Mouse (Mus musculus) B cell, adult 2 months (primary cell): ENCODE data around the gene Prorsd1.
"Not testable (repeated sequence)": the region's sequence is repeated elsewhere in the genome, so short reads cannot be mapped to it uniquely, and the experiment has no call there.

Source experiments
- DNase-seq, 2 experiments: peaks; one replicate each; pipeline ENCODE4 v3.0.0; 2022

Gene Prorsd1

DNA sequence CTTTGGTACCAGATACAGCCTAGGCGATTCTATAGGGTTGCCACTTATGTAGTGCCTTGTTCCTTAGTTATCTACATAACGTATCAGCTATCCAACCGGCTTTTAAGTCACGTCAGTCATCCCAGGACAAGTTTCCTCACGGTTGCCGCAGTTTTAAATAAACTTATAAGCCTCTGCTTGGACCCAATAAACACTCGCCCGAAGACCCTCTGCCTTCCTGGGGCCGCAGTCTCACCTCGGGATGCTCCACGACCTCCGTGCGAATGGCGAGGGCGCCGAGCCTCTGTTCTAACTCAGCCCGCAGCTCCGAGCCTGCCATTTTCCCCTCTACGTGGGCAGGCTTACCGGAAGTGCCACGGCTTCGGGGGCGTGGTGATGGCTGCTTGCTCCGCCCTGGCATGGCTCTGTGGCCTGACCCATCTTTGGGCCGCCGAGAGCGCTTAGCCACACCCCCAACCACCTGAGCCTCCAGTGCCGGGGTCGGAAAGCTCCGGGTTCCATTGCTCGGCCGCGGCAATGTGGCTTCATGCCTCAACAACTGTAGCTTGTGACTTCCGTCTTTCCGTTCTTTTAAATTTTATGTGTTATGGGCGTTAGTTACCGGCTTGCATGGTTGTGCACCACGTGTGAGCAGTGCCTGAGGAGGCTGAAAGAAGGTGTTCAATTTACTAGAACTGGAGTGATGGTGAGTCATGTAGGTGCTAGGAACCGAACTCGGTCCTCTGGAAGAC lies at the start of gene Prorsd1:
Gene Prorsd1, minus strand, starts transcription at position 352 of the 731 bp plus-strand sequence.
- DNase-seq, result peak; percentile 97 to 98

DNA sequence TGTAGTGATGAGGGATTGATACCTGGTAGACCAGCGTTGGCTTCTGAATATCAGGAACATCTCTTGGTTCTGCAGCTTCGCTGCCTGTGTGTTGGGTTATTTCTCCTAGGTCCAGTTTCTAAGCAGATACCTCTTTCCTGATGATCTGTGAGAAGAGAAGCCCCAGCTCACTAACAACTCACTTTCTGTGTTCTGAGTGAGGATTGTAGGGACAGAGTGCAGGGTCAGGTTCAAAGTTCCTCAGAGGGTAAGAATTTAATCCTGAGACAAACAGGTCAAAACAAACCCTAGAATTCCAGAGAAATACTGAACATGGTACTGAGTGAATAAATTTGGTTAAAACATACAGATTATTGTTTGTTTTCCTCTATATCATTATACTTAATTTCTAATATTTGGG lies 48.6 kb upstream of the Prorsd1 start:
- DNase-seq, result no peak

DNA sequence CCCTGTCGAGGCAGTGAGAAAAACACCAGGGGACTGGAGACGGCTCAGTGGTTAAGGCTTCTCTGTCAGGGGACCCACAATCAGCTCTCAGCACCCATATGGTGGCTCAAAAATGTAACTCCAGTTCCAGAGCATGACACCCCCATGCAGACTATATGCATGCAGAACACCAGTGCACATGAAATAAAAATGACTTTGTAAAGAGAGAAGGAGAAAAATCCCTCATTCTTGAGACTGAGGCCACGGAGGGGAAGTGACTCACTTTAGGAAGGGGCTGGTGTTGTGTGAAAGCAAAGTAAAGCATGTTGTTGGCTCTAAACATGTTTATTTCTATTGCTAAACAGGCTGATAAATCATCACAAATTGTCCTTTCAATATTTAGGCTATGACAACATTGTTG lies 46.2 kb upstream of the Prorsd1 start:
- no peak for DNase-seq

DNA sequence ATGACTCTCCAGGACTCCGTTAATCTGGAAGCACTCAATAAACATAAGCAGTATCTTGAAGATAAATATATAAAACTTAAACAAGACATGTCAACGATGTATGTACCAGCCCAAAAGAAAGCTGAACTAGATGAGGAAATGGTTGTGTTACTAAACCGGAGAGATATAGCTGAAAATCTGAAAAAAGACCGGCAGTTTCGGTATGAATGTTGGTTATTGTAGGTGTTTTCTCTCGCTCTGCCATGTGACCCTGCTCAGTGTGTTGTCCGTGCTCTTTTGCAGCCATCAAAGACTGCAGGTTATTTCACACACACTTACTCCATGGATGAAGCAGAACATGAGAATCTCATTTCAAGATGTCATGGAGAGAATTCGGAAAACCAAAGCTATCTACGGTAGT lies 45.6 kb upstream of the Prorsd1 start:
- DNase-seq, result no peak

DNA sequence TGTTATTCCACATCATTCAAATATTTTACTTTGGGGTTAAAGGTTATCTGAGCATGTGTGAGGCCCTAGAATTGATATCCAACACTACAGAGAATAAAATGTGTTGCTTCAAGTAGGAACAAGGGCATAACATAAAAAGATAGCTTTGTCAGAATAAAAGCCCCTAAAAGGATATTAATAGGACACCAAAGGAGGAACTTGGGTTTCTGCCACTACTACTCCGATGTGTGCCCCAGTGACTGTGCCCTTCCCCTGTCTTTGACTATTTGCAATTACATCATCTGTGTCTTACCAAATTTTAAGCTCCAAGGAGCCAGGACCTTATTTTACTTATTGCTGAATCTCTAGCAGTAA lies 34.6 kb upstream of the Prorsd1 start:
- peak; percentile 53 to 65 for DNase-seq

DNA sequence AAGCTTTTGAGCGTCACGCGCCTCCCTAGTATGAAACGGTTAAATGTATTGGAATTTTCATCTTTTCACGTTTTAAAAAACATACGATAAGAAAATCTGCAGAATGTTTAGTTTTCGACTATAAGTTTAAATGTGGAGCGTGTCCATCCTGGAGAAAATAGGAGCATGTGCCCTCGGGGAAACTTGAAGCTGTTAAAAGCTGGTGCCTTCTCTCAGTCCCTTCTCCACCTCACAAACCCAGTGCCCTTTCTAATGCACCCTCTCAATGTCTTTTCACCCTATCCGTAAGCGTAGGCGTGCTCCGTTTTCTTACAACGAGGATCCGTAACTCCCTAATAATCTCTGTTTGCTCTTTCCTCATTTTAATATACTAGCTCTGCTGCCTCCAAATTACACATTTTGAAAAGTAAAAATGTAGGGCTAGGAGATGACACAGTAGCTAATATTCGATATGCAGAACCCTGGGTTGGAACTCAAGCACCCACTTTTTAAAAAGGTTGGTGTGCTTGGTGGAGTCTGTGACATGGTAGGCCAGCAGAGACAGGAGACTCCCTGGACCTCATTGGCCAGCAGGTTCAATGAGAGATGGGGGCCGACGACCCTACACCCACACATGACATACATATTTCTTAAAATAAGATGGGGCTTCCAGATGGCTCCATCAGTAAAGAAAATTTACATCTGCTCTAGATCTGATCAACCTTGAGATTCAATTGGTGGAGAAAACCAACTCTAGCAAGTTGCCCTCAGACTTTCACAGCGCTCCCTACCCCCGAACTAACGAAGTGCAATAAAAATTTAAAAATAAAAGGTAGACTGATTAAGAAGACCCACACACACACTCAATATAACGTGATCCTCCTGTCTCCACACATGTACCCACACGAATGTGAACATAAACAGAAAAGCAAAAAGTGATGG lies 33.9 kb upstream of the Prorsd1 start:
- DNase-seq, result peak; percentile 14 to 23

DNA sequence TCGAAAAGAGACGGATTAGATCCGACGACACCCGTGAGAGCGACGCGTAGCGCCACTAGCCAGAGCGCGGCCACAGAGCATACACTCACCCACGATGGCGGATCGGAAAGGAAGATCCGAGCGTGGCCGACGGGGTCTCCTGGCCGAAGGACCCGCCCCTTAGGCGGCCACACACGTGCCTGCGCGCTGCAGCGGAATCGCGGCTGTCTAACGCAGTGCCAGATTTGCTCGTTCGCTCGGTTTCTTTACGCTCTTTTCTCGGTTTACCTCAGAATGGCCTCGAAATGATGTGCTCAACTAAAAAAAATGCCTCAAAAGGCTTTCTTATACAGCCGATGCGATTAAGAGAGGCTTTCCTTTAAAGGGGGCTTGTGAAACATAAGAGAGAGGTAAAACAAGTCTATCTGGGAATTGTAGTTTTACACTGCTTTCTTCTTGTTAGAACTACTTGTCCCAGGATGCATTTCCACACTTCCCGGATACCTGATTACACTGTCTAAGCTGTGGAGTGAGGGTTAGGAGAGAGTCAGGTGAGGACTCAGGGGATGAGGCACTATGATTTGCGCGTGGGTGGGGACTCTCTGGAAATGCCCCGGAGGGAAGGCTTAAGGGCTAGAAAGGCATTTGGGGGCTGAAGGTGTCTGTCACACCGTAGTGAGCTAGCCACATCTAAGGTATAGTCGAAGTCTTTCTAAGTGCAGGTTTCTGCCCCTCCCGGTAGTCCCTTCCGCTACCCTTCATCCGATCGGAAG lies 33.1 kb upstream of the Prorsd1 start, which contains the start of the genes Clhc1 and Rps27a:
Gene Clhc1, plus strand, starts transcription at position 199 of the 752 bp plus-strand sequence.
Gene Rps27a, minus strand, starts transcription at position 358 of the 752 bp plus-strand sequence.
- peak; percentile 98 for DNase-seq

DNA sequence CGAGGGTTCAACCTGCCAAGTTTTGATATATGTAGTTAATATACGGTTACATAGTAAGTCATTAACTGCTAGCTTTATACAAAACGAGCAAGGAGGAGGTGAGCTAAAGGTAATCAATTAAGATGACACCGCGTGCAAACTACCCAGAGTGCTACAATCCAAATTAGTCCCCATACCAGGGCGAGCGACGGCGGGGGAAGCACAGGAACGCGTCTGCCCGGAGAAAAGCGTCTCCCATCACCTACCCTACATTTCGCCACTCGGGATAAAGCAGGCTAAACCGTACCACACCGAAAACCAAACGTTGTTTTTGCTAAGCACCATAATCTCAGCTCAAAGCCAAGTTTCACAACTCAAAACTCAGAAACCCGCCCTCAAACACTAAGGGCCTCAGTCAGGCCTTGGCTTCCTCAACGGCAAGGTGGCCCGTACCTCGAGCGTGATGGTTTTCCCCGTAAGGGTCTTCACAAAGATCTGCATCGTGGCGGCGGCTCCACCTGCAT lies 32.5 kb upstream of the Prorsd1 start:
- no peak for DNase-seq

DNA sequence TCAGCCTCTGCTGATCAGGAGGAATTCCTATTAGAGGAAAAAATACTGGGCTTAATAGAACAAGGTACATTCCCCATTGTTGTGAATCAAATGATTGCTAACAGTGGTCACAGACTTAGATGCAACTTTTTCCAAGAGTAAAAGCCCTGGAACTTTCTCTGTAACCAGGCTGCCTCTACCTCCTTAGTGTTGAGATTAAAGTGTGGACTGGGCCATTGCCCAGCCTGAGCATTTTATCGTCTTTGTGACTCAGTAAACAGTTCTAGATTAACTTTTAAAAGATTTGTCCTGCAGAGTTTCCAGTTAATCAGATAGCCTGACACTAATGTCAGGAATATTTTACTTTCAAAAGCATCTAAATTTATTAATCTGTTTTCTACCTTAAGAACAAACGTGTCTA lies 31.9 kb upstream of the Prorsd1 start:
- DNase-seq, result no peak

DNA sequence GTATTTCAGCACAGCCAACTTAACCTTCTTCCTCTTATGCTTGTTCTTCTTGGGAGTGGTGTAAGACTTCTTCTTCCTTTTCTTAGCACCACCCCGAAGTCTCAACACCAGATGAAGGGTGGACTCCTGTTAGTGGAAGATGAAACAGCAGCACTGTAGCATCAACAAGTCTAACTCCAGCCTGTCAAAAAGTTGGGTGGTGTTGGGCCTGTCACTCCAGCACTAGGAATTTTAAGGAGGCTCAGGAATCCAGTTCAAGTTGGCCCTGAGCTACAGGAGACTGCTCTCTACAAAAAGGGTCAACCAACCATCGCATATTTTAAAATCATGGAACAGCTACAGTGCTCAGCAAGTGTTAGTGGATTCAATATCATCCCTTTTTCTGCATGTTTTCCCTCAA lies 31.5 kb upstream of the Prorsd1 start:
- DNase-seq, result not testable (repeated sequence)

DNA sequence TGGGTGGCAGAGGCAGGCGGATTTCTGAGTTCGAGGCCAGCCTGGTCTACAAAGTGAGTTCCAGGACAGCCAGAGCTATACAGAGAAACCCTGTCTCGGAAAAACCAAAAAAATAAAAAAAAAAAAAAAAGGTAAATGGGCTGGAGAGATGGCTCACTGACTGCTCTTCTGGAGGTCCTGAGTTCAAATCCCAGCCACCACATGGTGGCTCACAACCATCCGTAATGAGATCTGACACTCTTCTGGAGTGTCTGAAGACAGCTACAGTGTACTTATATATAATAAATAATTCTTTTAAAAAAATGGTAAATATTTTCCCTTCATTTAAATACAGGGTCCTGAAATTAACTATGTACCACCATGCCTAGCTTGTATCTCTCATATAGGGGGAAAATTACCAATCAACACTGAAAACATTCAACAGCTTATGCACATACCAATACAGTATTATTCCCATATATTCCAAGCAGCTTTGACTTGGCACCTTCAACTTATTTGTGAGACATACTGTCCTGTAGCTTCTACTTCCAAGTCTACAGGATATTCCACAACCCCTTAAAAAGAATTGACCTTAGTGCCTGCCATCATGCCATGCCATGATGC lies 30.4 kb upstream of the Prorsd1 start:
- not testable (repeated sequence) for DNase-seq

DNA sequence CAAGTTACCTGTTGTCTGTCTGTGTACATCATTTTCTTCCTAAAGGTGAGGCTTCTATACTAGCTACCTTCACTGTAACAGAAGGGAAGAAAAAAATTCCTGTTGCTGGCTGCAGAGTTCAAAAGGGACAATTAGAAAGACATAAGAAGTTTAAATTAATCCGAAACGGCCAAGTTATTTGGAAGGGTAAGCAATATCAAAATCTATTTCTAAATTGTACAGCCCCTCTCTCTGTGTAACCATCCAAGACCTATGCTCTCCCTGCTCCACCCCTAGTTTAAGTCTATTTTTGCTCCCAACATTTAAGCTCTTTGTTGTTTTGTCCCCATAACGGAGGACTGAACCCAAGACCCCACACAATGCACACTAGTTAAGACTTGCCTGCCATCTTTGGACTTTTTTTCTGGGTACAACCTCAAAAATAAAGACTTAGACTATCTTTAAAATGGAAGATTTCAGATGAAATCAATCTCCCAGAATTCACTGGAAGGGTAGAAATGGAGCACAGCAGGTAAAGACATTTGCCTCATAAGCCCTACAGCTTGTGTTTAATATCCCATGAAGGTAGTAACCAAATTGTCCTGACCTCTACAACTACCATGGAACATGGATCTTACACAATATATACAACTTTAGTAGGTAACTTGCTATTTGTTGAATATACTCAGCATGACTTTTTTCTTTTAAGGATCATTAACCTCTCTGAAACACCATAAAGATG lies 29.6 kb upstream of the Prorsd1 start:
- DNase-seq, result no peak

DNA sequence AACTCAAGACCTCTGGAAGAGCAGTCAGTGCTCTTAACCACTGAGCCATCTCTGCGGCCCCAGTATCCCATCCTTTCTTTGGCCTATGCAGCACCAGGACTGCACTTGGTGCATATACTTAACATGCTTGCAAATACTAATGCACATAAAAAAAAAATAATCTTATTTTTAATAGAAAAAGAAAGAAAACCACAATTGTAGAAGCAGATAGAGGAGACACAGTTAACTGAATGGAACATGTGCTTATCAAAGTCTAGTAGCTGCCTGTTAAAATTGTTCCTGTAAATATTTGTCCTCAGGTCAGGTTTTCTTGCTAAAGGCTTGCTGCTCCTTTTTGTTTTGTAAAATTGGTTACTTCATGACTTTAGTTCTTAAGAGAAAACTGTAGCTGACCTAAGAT lies 23.4 kb upstream of the Prorsd1 start:
- DNase-seq, result no peak

DNA sequence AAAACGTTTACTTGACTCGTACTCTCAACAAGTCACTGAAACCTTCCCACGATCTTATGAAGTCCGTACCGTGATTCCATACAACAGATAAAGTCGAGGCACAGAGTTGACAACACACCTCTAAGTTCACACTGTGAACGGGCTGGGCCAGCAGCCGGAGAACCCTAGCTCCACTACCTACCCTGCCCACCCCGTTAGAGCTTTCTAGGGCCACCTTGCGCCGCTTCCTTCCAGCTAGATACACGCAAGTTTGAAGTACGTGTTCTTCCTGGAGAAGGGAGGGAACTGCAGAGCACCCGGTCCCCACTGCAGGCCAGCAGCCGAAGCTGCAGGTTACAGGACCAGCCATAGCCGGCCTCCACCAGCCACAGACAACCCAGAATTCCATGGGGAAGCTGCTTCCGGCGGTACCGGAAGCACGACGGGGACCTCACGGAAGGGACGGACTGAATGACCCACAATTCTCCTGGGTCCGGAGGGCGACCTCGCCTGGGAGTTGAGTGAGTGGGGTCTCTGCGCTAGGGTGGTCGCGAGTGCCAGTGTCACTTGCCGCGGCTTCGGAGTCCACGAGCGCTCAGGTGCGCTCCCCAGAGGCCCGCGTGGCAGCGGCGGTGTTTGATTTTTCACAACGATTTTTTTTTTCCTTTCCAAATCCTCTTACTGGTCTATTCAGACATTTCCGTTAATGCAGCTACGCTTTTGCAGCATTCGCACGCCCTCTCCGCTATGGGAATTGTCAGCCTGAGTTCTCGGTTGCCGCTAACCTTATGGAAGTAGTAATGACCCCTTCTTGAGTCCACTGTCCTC lies 11.4 kb upstream of the Prorsd1 start, which contains the start of gene Mtif2:
Gene Mtif2, plus strand, starts transcription at position 421 of the 807 bp plus-strand sequence.
- peak; percentile 69 to 73 for DNase-seq

DNA sequence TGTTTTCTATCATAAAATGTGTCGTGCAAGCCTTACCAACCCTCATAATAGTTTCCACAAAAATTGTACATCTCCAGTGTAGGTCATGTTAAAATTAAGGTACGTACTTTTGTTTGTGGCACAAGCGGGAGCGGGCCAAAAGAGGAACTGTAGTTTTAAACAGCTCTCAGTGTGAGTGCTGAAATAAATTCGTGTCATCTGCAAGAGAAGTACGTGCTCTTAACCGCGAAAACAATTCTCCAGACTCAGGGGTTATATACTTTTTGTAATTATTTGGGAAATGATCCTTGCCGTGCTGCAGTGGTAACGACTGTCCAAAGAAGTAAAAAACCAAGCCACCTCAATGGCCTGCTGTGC lies 530 bp downstream of the Prorsd1 start:
- peak in 1 of 2 experiments; percentile 51 for DNase-seq

DNA sequence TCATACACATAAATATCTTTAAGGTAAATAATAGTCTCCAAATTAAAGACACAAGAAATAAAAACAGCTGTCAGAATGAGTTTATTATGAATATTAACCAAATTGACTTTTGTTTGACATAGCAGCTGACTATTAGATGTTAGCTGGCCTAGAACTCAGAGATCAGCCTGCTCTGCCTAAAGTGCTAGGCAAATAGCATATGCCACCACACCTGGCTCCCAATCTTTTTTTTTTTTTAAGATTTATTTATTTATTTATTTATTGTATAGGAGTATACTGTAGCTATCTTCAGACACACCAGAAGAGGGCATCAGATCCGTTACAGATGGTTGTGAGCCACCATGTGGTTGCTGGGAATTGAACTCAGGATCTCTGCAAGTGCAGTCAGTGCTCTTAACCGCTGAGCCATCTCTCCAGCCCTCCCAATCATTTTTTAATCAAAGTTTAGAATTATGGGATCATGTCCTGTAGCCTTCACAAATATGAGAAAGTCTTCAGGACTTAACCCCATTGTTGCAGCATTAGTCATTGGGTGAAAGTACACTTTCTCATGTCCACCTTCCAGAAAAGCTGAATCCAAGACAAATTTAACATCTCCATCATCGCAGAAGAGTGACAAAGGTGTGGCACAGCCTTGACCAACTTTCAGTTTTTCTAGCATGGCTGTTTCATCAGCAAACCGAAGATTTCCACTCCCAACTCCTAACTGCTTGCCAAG lies 1.9 kb downstream of the Prorsd1 start:
- no peak for DNase-seq

DNA sequence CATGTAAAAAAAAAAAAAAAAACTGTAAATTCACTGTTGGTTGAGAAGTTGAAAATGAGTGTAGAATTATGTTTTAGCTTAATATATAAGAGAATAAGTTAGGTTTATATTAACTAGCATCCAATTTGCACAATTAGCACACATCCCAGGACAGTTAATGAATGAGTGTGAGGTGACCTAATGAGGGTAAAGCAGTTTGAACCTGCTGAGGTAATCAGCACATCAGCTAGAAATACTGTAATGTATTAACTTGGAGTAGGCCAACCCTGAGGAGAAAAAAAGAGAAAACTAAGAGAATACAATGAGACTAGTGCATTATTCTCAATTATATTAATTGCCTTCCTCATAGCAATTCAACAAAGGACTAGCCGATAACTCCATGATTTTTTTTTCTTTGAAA lies 5.4 kb downstream of the Prorsd1 start:
- no peak for DNase-seq

DNA sequence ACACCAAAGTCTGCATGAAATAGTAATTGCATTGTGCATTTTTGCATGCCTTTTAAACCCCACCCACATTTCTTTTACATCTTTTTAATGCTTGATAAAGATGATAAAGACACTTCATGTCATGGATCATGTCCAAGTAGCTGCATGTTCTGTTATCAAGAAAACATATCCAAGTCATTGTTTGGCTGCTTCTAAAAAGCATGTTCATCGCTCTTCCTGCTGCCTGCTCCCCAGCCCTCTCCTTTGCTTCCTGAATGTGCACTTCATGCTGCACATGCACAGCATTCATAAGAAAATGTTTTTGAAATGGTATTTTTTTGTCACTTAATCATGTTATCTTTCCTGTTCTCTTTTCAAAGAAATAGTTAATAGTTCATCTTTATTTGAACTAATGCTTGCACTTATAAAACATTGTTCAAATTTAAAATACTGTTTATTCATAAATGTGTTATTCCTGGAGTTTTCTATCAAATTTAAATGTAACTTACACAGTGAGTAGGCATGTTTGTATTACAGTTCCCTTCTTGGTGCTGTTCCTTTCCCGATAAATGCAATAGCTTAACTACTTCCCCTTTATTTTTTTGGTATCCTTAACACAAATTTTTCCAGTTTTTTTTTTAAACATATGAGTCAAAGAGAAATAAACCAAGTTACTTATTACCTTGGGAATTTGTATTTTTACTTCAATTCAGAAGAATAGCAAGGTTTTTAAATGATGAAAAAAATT lies 9.8 kb downstream of the Prorsd1 start:
- DNase-seq, result no peak
